Mouse (Mus musculus) embryonic facial prominence, embryonic 14.5 days (tissue): Measurements from ENCODE around the gene Nt5c2. TPM values are rescaled to one million over a fixed set of nuclear protein-coding genes. Genes with fewer than 3 reads are reported as not detected.
A peak's percentile ranks its signal among the peaks of the same experiment; 100 is the strongest.

ENCODE experiments used
- ATAC-seq: fragments of 200-750 bp; cut with Nextera tagmentation; 2 replicates; pipeline ENCODE4 v1.8.0; 2017; ENCODE audit warnings: low read depth, moderate number of reproducible peaks, moderate TSS enrichment
- DNase-seq: peaks from one replicate; pipeline ENCODE4 v3.0.0-alpha.2; 2015; ENCODE audit warnings: low spot score
- H3K27ac ChIP-seq: fragments of 300-500 bp; sonication (generic); replicated peaks from 2 replicates; pipeline ENCODE4 v1.5.1; 2014; ENCODE audit warnings: low read depth, mild to moderate bottlenecking, low read length, moderate library complexity
- H3K27me3 ChIP-seq: fragments of 300-500 bp; sonication (generic); replicated peaks from 2 replicates; pipeline ENCODE4 v1.6.1; 2014; ENCODE audit warnings: low read length; ENCODE audit not compliant: control insufficient read depth, insufficient read depth
- H3K36me3 ChIP-seq: fragments of 300-500 bp; sonication (generic); 2 replicates; pipeline ENCODE4 v1.6.1; 2014; ENCODE audit warnings: low read length, mixed read lengths; ENCODE audit not compliant: control insufficient read depth, insufficient read depth
- H3K4me1 ChIP-seq: fragments of 300-500 bp; sonication (generic); 2 replicates; pipeline ENCODE4 v1.6.1; 2014; ENCODE audit warnings: antibody characterized with exemption, low read length; ENCODE audit not compliant: control insufficient read depth, insufficient read depth
- H3K4me2 ChIP-seq: fragments of 300-500 bp; sonication (generic); 2 replicates; pipeline ENCODE4 v1.6.1; 2014; ENCODE audit warnings: low read depth, mild to moderate bottlenecking, low read length, moderate library complexity, mixed read lengths
- H3K4me3 ChIP-seq: fragments of 300-500 bp; sonication (generic); 2 replicates; pipeline ENCODE4 v1.5.1; 2014; ENCODE audit warnings: low read depth, mild to moderate bottlenecking, low read length
- H3K9ac ChIP-seq: fragments of 300-500 bp; sonication (generic); 2 replicates; pipeline ENCODE4 v1.6.1; 2014; ENCODE audit warnings: low read depth, mild to moderate bottlenecking, low read length, moderate library complexity, mixed read lengths
- H3K9me3 ChIP-seq: fragments of 300-500 bp; sonication (generic); 2 replicates; pipeline ENCODE4 v1.6.1; 2016; ENCODE audit warnings: low read length; ENCODE audit not compliant: control insufficient read depth
- WGBS: fragments of 180-500 bp; shearing (Covaris S2); extraction: QIAGEN DNeasy Blood & Tissue Kit; methylation state at CpG from one replicate; pipeline ENCODE4 v1.1.7; 2014; 5-methylcytosine and 5-hydroxymethylcytosine counted together
- polyA plus RNA-seq: library from polyadenylated mRNA; unstranded; fragments of >200 nt; fragmentation: Nextera tagmentation; extraction: Ambion mirVana; gene quantifications from 2 replicates; pipeline ENCODE4 v1.2.1, GENCODE M21; 2014

Gene Nt5c2
- polyA plus RNA-seq, 1 experiment from 2014 or later: 66.3 TPM

DNA sequence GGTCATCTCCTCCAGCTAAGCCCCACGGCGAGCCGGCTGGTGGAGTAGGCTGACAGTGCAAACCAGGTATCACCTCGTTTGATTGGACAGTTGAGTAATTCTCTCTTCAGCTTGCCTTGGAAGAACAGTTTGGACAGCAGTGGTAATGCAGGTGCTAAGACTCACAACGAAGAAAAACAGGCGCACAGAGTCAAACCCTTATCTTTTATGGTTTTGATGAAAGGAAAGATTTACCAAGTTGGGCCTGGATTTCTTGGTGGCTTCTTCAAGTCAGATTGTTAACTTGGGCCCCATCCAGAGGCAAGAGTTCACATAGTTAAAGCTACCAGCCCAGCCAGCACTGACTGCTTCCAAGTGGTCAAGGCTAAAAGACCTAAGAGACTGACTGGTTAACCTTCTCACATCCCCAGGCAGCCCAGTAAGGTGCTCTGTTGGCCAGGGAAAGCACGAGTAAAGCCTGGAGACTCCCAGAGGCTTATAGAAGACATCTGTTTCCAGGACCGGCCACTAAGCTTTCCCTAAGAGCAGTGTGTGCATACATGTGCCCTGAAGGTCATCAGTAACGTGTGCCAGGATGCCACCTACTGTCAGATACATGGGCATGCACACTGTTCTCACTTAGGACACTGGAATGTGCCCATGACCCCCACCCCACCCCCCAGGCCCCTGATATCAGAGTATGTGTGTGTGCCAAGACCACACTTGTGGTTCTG lies 157.5 kb downstream of the Nt5c2 start:
- Histone ChIP-seq H3K4me3 (no peak overlapping the region), H3K9ac (no peak overlapping the region), H3K36me3 (no peaks in the 10 kb centered on the region), H3K4me1 (no peaks in the 10 kb centered on the region), H3K9me3 (no peaks in the 10 kb centered on the region), H3K27me3 (no peaks in the 10 kb centered on the region), H3K27ac (no peak overlapping the region), H3K4me2 (no peak overlapping the region)
- peak; percentile 50; the same call in 1 of the 2 replicates for ATAC-seq
- peak; percentile 50 for DNase-seq
- 54% methylated on average over 9 of the region's 9 CpGs for WGBS

DNA sequence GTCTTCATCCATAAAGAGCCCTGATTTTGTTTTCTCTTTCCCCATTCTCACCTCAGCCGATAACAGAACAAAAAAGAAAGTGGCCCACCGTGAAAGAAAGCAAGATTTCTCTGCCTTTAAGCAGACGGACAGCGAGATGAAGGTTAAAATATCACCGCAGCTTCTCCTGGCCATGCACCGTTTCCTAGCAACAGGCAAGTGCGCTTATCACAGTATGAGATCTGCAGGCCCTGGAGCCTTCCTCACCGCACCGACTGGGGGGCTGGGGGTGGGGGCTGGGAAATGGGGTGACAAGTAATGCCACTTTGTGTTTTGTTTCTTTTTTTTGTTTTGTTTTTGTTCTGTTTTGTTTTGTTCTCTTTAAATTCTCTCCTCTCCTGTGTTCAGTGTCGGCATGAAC lies 158.2 kb downstream of the Nt5c2 start:
- no peaks in the 10 kb centered on the region for H3K36me3 ChIP-seq
- DNase-seq (no peak), ATAC-seq (no peak)
- no peak overlapping the region for H3K27ac ChIP-seq
- no peaks in the 10 kb centered on the region for H3K9me3 ChIP-seq
- H3K9ac ChIP-seq: no peak overlapping the region
- 35% methylated on average over 10 of the region's 10 CpGs for WGBS
- H3K4me1 ChIP-seq: no peaks in the 10 kb centered on the region
- H3K4me3 ChIP-seq: no peak overlapping the region
- H3K4me2 ChIP-seq: no peak overlapping the region
- no peaks in the 10 kb centered on the region for H3K27me3 ChIP-seq

DNA sequence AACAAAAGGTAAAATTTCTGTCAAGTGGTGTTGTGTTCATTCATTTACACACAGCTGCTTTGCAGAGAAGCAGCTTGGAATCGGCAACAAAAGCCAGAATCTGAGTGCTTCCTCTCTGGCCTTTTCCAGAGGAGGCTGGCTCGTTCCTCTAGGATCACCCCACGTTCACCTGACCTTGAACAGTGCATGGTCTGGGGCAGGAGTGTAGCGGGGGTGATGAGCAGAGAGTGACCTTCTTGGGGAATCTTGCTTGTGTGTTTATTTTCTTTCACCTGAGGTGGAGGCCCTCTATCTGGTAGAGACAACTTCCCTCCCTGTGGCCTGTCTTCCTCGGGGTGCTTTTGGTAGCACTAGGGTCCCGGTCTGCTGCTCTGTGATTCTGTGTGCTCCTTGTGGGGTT lies 158.7 kb downstream of the Nt5c2 start:
- no peak overlapping the region for H3K27ac ChIP-seq
- no peak overlapping the region for H3K4me2 ChIP-seq
- peak overlapping the region; percentile 46 for H3K9ac ChIP-seq
- no peak overlapping the region for H3K4me3 ChIP-seq
- H3K27me3 ChIP-seq: no peaks in the 10 kb centered on the region
- no peak for ATAC-seq
- no peak for DNase-seq
- H3K36me3 ChIP-seq: no peaks in the 10 kb centered on the region
- 54% methylated on average over 6 of the region's 6 CpGs for WGBS
- H3K4me1 ChIP-seq: no peaks in the 10 kb centered on the region
- no peaks in the 10 kb centered on the region for H3K9me3 ChIP-seq

DNA sequence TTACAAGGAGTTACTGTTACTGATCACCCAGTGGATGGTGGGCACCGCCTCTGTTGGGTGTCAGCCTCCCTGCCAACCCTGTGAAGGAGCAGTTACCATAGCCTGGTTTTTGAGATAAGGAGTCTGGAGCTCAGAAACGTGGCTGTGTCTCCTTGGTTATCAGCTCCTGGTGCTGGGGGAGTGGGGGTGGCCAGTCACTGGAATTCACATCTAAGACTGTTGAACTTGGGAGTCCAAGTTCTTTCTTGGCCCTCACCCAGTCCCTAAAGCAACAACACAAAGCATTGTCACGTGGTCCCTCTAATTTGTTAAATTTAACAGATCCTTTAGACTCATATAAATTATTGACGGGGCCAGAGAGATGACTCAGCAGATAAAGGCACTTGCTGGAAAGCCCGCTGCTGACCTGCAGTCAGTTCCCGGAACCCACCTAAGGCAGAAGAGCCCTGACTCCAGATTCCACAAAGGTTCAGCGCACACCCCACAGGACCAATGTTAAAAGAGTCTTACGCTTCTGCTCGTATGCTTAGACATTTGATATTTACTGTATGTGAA lies 165.4 kb downstream of the Nt5c2 start:
- Histone ChIP-seq H3K27ac (no peak overlapping the region), H3K27me3 (no peaks in the 10 kb centered on the region), H3K4me3 (no peak overlapping the region), H3K36me3 (no peaks in the 10 kb centered on the region), H3K4me2 (no peak overlapping the region), H3K4me1 (peaks cover 6% of the 10 kb centered on the region; the same call in 1 of the 2 replicates), H3K9ac (no peak overlapping the region), H3K9me3 (no peaks in the 10 kb centered on the region)
- DNase-seq (peak; percentile 2), ATAC-seq (no peak)
- WGBS: 71% methylated on average over 9 of the region's 9 CpGs

DNA sequence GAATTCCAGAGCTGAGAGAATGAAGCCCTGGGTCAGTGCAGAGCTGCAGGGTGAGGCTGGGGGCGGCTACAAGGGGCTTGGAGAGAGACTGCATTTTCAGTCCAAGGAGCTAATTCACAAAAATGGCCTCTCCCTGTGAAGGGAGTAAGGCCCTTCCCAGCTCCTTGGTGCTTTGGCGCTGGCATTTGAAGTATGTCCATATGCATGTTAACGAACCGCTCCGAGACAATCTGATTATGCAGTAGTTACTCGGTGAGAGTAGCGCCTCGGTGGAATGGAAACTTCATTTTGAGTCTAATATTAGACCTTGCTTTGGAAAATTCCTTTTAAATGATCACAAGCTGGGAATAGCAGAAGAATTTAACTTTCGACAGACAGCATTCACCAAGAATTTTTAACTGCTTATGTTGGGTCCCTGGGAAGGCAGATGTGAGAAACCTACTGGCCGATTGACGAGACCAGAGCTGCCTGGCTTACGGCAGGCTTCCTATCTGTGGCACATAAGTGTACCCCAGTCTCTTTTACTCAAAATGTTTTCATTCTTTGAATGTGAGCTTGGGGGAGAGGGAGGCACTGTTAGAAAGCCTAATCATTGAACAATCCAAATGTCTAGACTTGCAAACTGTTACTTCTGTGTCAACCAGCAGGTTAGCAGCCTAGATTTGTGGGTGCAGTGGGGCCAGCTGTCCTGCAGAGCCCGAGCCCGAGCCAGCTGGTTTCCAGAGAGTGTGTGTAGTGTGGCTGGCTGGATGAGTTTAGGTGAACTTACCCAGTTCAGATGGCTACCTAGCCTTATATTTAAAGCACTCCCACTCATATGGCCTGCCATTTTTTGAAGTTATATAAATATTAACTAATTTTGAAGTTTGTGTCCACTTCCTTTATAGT lies 166.3 kb downstream of the Nt5c2 start:
- Histone ChIP-seq H3K4me2 (peak overlapping the region; percentile 15), H3K9ac (peak overlapping the region; percentile 16; the same call in 1 of the 2 replicates), H3K4me3 (no peak overlapping the region), H3K4me1 (peaks cover 6% of the 10 kb centered on the region; the same call in 1 of the 2 replicates), H3K27ac (peak overlapping the region; percentile 78), H3K27me3 (no peaks in the 10 kb centered on the region), H3K36me3 (no peaks in the 10 kb centered on the region), H3K9me3 (no peaks in the 10 kb centered on the region)
- DNase-seq (peak; percentile 74), ATAC-seq (no peak)
- WGBS: 52% methylated on average over 14 of the region's 14 CpGs

DNA sequence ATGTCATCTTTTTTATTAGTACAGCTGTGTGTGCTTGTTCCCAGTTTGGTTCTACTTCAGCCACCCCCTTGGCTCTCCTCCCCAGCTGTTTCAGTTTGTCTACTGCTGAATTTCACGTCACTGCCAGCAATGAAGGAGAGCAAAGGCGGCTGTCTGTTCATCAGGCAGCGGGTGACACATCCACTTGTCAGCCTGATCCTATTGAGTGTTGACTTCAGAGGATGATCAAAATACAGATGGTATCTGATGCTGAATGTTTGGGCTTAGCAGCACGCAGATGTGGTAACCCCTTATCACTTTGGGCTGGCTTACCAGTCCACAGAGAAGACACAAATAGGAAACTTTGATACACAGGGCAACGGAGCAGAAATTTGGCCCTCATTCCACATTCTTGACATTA lies 168.5 kb downstream of the Nt5c2 start:
- Histone ChIP-seq H3K9me3 (no peaks in the 10 kb centered on the region), H3K4me1 (peaks cover 6% of the 10 kb centered on the region; the same call in 1 of the 2 replicates), H3K27me3 (no peaks in the 10 kb centered on the region), H3K36me3 (no peaks in the 10 kb centered on the region), H3K27ac (no peak overlapping the region), H3K4me2 (no peak overlapping the region), H3K9ac (no peak overlapping the region), H3K4me3 (no peak overlapping the region)
- 66% methylated on average over 5 of the region's 5 CpGs for WGBS
- peak; percentile 30; the same call in 1 of the 2 replicates for ATAC-seq
- peak; percentile 48 for DNase-seq

DNA sequence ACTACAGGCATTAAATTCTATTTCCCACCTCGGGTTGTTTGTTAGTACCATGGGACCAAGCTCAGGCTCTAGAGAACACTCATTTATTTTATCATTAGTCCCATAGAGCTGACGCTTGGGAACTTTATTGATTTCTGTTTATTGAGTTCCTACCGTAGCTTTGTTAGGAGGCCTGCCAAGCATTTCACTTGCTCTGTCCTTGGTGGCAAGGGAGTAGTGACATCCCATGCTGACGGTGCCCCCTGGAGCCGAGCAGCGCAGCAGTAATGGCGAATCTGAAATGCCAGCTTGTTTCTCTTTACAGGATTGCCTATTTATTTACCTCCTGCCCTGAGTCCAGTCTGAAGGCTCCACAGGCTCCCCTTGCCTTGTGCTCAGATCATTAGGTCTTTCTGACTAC lies 168.9 kb downstream of the Nt5c2 start:
- no peaks in the 10 kb centered on the region for H3K9me3 ChIP-seq
- no peak for ATAC-seq
- no peak overlapping the region for H3K4me2 ChIP-seq
- peaks cover 6% of the 10 kb centered on the region; the same call in 1 of the 2 replicates for H3K4me1 ChIP-seq
- H3K27me3 ChIP-seq: no peaks in the 10 kb centered on the region
- no peak for DNase-seq
- H3K4me3 ChIP-seq: no peak overlapping the region
- WGBS: 77% methylated on average over 7 of the region's 7 CpGs
- no peaks in the 10 kb centered on the region for H3K36me3 ChIP-seq
- H3K27ac ChIP-seq: no peak overlapping the region
- no peak overlapping the region for H3K9ac ChIP-seq

DNA sequence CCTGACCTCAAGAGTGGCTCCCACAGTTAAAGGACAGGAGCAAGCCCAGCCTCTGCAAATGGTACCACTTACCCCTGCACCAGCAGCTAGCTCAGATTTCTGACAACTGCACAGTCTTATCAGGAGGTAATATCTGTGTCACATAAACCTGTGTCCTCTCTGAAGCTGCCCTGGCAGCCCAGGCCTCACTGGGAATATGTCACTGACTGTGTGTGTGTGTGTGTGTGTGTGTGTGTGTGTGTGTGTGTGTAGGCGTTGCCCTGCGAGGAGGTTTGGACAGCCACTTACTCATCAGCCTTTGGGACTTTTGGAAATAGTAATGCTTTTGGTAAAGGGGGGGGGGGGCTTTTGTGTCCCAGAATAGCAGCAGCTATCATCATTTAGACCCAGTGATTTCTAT lies 171.9 kb downstream of the Nt5c2 start:
- 80% methylated on average over 1 of the region's 2 CpGs for WGBS
- ATAC-seq: no peak

More for the DNA sequence above, 171.9 kb downstream of the Nt5c2 start:
- Histone ChIP-seq H3K9ac (no peak overlapping the region), H3K27me3 (no peaks in the 10 kb centered on the region), H3K27ac (no peak overlapping the region), H3K9me3 (no peaks in the 10 kb centered on the region), H3K4me2 (no peak overlapping the region), H3K4me1 (no peaks in the 10 kb centered on the region), H3K4me3 (no peak overlapping the region), H3K36me3 (no peaks in the 10 kb centered on the region)
- no peak for DNase-seq
